ENCODE assay signal across 28 mouse cellular contexts in genomic region chr15:81824832-81825231, GRCm38 (mm10).
"Had no signal": no experiment of that assay in that cellular context is flagged by ENCODE, and none has a peak within 500 bp of the region (broad histone marks: within the 10 kb centered on the region; RNA-seq: fewer than 3 reads in every experiment).

No protein-coding gene starts in this region.

- H3K4me3 ChIP-seq: embryonic facial prominence, embryonic 10.5 days; embryonic facial prominence, embryonic 12.5 days; embryonic facial prominence, embryonic 13.5 days; embryonic facial prominence, embryonic 15.5 days; erythroblast, embryonic 14.5 days; forebrain, embryonic 10.5 days; forebrain, embryonic 12.5 days; forebrain, embryonic 13.5 days; forebrain, embryonic 15.5 days; heart, adult 2 months had no signal

- DNase-seq: cerebellum, adult 18-20 months; cerebellum, adult 2 months; cerebellum, adult 8-10 months; cerebellum, adult 9-10 months; cerebellum, adult 9-11 months; cerebellum, postnatal 10 days; cerebellum, postnatal 14 days; cerebellum, postnatal 25 days; cerebellum, postnatal 36 days; embryo, embryonic 11 days; forebrain, postnatal 0 days; gastrocnemius, postnatal 10 days; gastrocnemius, postnatal 14 days; gastrocnemius, postnatal 25 days; gastrocnemius, postnatal 36 days; heart, adult 18-20 months; heart, adult 2 months had no signal

- H3K9ac ChIP-seq: embryonic facial prominence, embryonic 12.5 days; embryonic facial prominence, embryonic 13.5 days; embryonic facial prominence, embryonic 15.5 days; forebrain, embryonic 12.5 days; forebrain, embryonic 13.5 days; forebrain, embryonic 15.5 days; forebrain, postnatal 0 days had no signal

- H3K27ac ChIP-seq: embryonic facial prominence, embryonic 10.5 days; embryonic facial prominence, embryonic 12.5 days; embryonic facial prominence, embryonic 13.5 days; embryonic facial prominence, embryonic 15.5 days; forebrain, embryonic 10.5 days; forebrain, embryonic 12.5 days; forebrain, embryonic 13.5 days; forebrain, embryonic 15.5 days; heart, adult 2 months had no signal

- H3K4me2 ChIP-seq: embryonic facial prominence, embryonic 12.5 days; embryonic facial prominence, embryonic 13.5 days; embryonic facial prominence, embryonic 15.5 days; forebrain, embryonic 12.5 days; forebrain, embryonic 13.5 days; forebrain, embryonic 15.5 days had no signal

- H3K4me1 ChIP-seq: embryonic facial prominence, embryonic 12.5 days; embryonic facial prominence, embryonic 13.5 days; embryonic facial prominence, embryonic 15.5 days; forebrain, embryonic 10.5 days; forebrain, embryonic 12.5 days; forebrain, embryonic 13.5 days; forebrain, embryonic 15.5 days had no signal

- H3K9me3 ChIP-seq: embryonic facial prominence, embryonic 10.5 days; embryonic facial prominence, embryonic 12.5 days; embryonic facial prominence, embryonic 13.5 days; embryonic facial prominence, embryonic 15.5 days; forebrain, embryonic 10.5 days; forebrain, embryonic 12.5 days; forebrain, embryonic 13.5 days; forebrain, embryonic 15.5 days had no signal

- H3K27me3 ChIP-seq: embryonic facial prominence, embryonic 12.5 days; embryonic facial prominence, embryonic 13.5 days; embryonic facial prominence, embryonic 15.5 days; forebrain, embryonic 12.5 days; forebrain, embryonic 13.5 days; forebrain, embryonic 15.5 days had no signal

- ATAC-seq: forebrain, embryonic 13.5 days; forebrain, embryonic 14.5 days; forebrain, embryonic 15.5 days; forebrain, embryonic 16.5 days; forebrain, postnatal 0 days had no signal
